Comparison of ENCODE assay signal across 8 mouse cellular contexts in the genomic region with DNA sequence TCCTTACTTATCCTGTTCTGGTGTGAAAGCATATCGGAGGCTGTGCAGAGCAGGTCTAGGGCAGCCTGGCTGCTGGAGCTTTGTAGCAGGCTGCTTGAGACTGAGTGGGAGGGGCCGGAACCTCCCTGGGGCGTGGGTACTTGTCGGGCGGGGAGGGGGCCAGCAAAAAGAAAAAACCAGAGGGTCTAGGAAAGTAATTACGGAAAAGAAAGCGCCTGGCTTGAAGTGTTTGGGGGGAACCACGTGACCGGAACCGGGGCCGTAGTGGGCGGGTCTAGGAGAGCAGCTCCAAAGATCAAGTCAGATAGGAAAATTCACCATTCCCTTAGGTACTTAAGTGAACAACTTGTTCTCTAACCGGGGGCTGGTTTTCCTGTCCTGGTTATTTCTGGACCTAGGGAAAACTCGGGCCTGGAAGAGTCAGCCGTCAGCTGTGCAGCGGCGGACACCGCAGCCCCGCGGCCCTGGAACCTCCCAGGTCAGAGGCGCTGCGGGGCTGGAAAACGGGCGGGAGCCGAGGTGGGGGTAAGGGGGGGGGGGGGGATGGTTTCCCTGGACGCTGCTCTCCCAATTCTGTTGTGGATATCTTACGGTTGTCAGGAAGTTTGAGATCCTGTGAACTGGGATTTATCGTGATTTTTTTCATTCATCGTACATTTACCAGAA. TPM values are rescaled to one million over a fixed set of nuclear protein-coding genes. Genes with fewer than 3 reads are reported as not detected.
DNase-seq lines count a peak whose midpoint lies in the region; ATAC-seq lines count a peak whose summit lies in the region.

A gene (plus strand): TSS at position 271 of the 666 bp plus-strand sequence.

- intact Hi-C loops in left cerebral cortex, postnatal 14 days (cut with DNase I) = loop anchor here (5.0 kb wide), 1 partner anchor 342 kb away; no protein-coding TSS in a partner anchor

- H3K27ac ChIP-seq in intestine, embryonic 15.5 days = peak within 1 kb of the TSS; percentile 93

- peak within 1 kb of the TSS; percentile 61 for H3K4me3 ChIP-seq in intestine, embryonic 15.5 days (replicated peaks)

- no peaks in the 10 kb centered on the region for H3K27me3 ChIP-seq in intestine, embryonic 15.5 days (replicated peaks)

- no peaks in the 10 kb centered on the region for H3K9me3 ChIP-seq in intestine, embryonic 15.5 days

- peak; percentile 97 for ATAC-seq in intestine, embryonic 15.5 days
- peak; percentile 94 for ATAC-seq in megakaryocyte-erythroid progenitor cell, adult 5-6 weeks (replicated peaks; ENCODE audit: low FRiP score, low TSS enrichment, poor library complexity, severe bottlenecking)

- 0 out of 2 replicates have a peak, but pooled peaks cover 2% of the 10 kb centered on the region for H3K4me1 ChIP-seq in intestine, embryonic 15.5 days (replicated peaks)

- H3K4me2 ChIP-seq in intestine, embryonic 15.5 days (replicated peaks) = peak within 1 kb of the TSS; percentile 65

- H3K36me3 ChIP-seq in intestine, embryonic 15.5 days = no peaks in the 10 kb centered on the region

- peak within 1 kb of the TSS; percentile 41 for H3K9ac ChIP-seq in intestine, embryonic 15.5 days

- DNase-seq in adrenal gland, postnatal 10 days = peak; percentile 89
- DNase-seq in embryo, embryonic 9.5 days (ENCODE audit: extremely low spot score) = peak; percentile 91
- DNase-seq in gastrocnemius, postnatal 4 days (ENCODE audit: low spot score in 2 of 2) = peak; percentile 54 to 81
- DNase-seq in left cerebral cortex, postnatal 14 days (ENCODE audit: low spot score in 2 of 2) = peak; percentile 36 to 62
- peak; percentile 51 for DNase-seq in right cerebral cortex, postnatal 14 days
- DNase-seq in urinary bladder, postnatal 25 days (ENCODE audit: low spot score) = peak; percentile 65

- WGBS in intestine, embryonic 15.5 days = under 1% methylated on average over 28 of the region's 29 CpGs

RNA-seq across cellular contexts. Expression of the gene that starts here (rescaled TPM):
- 1 to 10 TPM; 6.4 to 7.8 TPM for total RNA-seq in adrenal gland, postnatal 10 days (2021)
- total RNA-seq in gastrocnemius, postnatal 4 days (2021) = 1 to 10 TPM; 6.0 to 8.3 TPM
- polyA plus RNA-seq in intestine, embryonic 15.5 days (2015; fragmentation: Nextera tagmentation; extraction: Ambion mirVana) = 15.1 and 16.2 TPM in 2 replicates
- total RNA-seq in left cerebral cortex, postnatal 14 days (2021) = 10 to 100 TPM in 1 of 2 experiments, 1 to 10 TPM in 1; 7.8 to 10.3 TPM
- total RNA-seq in megakaryocyte-erythroid progenitor cell, adult 5-6 weeks (2014; fragmentation: Nextera tagmentation) = 5.2 and 6.5 TPM in 2 replicates
- 2.8 and 3.2 TPM in 2 replicates for total RNA-seq in megakaryocyte-erythroid progenitor cell, adult 5-6 weeks (2017)

Comparison
In these comparisons a context has a peak if more than half of its experiments do, and no peak if none do; other contexts are left out.
1. Peak in every context shown above with its lines: DNase-seq, ATAC-seq, H3K4me3 ChIP-seq and H3K27ac ChIP-seq.